8 mouse cellular contexts compared by ENCODE assay signal in the genomic region with DNA sequence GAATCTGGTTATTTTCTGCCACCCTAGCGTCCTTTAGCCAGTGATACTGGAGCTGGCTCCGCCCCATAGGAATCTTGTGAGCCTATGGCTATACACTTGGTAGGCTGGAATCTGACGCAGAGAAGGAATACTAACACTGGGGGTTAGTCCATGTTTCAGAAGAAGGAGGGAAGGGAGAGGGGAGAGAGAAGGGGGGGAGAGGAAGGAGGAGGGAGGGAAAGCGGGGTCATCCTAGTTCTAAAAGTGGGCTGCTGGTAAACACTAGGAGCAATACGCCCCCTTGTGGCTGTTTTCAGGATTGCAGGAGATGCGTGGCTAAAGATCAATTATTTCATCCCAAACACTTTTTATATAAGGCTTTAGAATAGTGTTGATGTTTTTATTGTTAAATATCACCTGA. TPM values are rescaled to one million over a fixed set of nuclear protein-coding genes. Genes with fewer than 3 reads are reported as not detected.
DNase-seq lines count a peak whose midpoint lies in the region; ATAC-seq and TF ChIP-seq lines count a peak whose summit lies in the region.

No protein-coding gene starts in this region.

- H3K27me3 ChIP-seq in kidney, postnatal 0 days (ENCODE audit: insufficient read depth, low read length): no peaks in the 10 kb centered on the region
- no peaks in the 10 kb centered on the region for H3K27me3 ChIP-seq in liver, embryonic 14.5 days (ENCODE audit: control insufficient read depth, insufficient read depth, low read length)

- no peak for TF ChIP-seq POLR2A in olfactory bulb, adult 2 months (IDR thresholded peaks at IDR 0.05; ENCODE audit: insufficient read depth, low read depth, low read length)

- in situ Hi-C loops in ES-E14 (cut with MboI; ENCODE audit: low sequenced_read_pairs in 2 of 2, unreplicated experiment in 2 of 2): loop anchor here in 1 of 2 experiments (25.0 kb wide), 1 partner anchor 656 kb away; no protein-coding TSS in a partner anchor

- TF ChIP-seq EP300 in liver, embryonic 14.5 days (IDR thresholded peaks at IDR 0.05; ENCODE audit: low read depth): no peak

- H3K4me3 ChIP-seq in ES-E14 (ENCODE audit: insufficient read depth in 1 of 2, low read depth in 1 of 2, low read length in 2 of 2, poor library complexity in 1 of 2, severe bottlenecking in 1 of 2): no peak overlapping the region
- H3K4me3 ChIP-seq in kidney, postnatal 0 days (replicated peaks; ENCODE audit: low read depth, low read length): no peak overlapping the region
- H3K4me3 ChIP-seq in liver, embryonic 14.5 days (ENCODE audit: insufficient read depth in 1 of 2, low read depth in 2 of 2, low read length in 2 of 2): no peak overlapping the region
- H3K4me3 ChIP-seq in olfactory bulb, adult 2 months (ENCODE audit: insufficient read depth, low read depth, low read length): 0 out of 2 replicates have a peak overlapping the region, but pooled peaks have one; percentile 10

- H3K27ac ChIP-seq in ES-E14 (ENCODE audit: insufficient read depth, low read depth, low read length, poor library complexity, severe bottlenecking): no peak overlapping the region
- H3K27ac ChIP-seq in kidney, postnatal 0 days: no peak overlapping the region
- H3K27ac ChIP-seq in liver, embryonic 14.5 days: no peak overlapping the region
- H3K27ac ChIP-seq in olfactory bulb, adult 2 months (ENCODE audit: insufficient read depth, low read depth, low read length): no peak overlapping the region

- WGBS in kidney, postnatal 0 days: 16% methylated on average over 6 of the region's 6 CpGs
- 20% methylated on average over 6 of the region's 6 CpGs for whole genome bisulfite sequencing in liver, embryonic 14.5 days (ENCODE audit: insufficient replicate concordance)
- WGBS in olfactory bulb, adult 2 months: 15% methylated on average over 6 of the region's 6 CpGs

- TF ChIP-seq CTCF in kidney, postnatal 0 days (IDR thresholded peaks at IDR 0.05; ENCODE audit: low read depth): peak; percentile 91
- peak; percentile 84 for TF ChIP-seq CTCF in liver, embryonic 14.5 days (IDR thresholded peaks at IDR 0.05; ENCODE audit: low read depth)
- peak; percentile 65 for TF ChIP-seq CTCF in olfactory bulb, adult 2 months (IDR thresholded peaks at IDR 0.05; ENCODE audit: insufficient read depth, low read depth, low read length)

- ATAC-seq in kidney, postnatal 0 days (replicated peaks; ENCODE audit: low FRiP score, low read depth): peak; percentile 68
- no peak for ATAC-seq in liver, embryonic 14.5 days (ENCODE audit: insufficient read depth)

- no peaks in the 10 kb centered on the region for H3K36me3 ChIP-seq in ES-E14 (ENCODE audit: control insufficient read depth, insufficient read depth, low read length, poor library complexity, severe bottlenecking)
- H3K36me3 ChIP-seq in kidney, postnatal 0 days (ENCODE audit: insufficient read depth, low read length): no peaks in the 10 kb centered on the region
- no peaks in the 10 kb centered on the region for H3K36me3 ChIP-seq in liver, embryonic 14.5 days (replicated peaks; ENCODE audit: control insufficient read depth, insufficient read depth, low read depth)

- H3K9me3 ChIP-seq in ES-E14 (ENCODE audit: control insufficient read depth, insufficient read depth, low read depth, low read length): no peaks in the 10 kb centered on the region
- H3K9me3 ChIP-seq in kidney, postnatal 0 days (replicated peaks; ENCODE audit: low read length): no peaks in the 10 kb centered on the region
- H3K9me3 ChIP-seq in liver, embryonic 14.5 days (ENCODE audit: control insufficient read depth, low read length): no peaks in the 10 kb centered on the region

- H3K4me2 ChIP-seq in kidney, postnatal 0 days (ENCODE audit: low read length): no peak overlapping the region
- H3K4me2 ChIP-seq in liver, embryonic 14.5 days (ENCODE audit: low read depth): no peak overlapping the region

- no peak overlapping the region for H3K9ac ChIP-seq in ES-E14 (ENCODE audit: insufficient read depth, low read depth, low read length, poor library complexity, severe bottlenecking)
- no peak overlapping the region for H3K9ac ChIP-seq in kidney, postnatal 0 days (ENCODE audit: low read depth, low read length)
- no peak overlapping the region for H3K9ac ChIP-seq in liver, embryonic 14.5 days (replicated peaks)

- peak; percentile 50 for DNase-seq in 416B (ENCODE audit: low read depth)
- peak; percentile 59 for DNase-seq in ES-E14 (ENCODE audit: low read depth, low spot score)
- peak; percentile 82 to 89 for DNase-seq in cerebellum, postnatal 14 days
- peak; percentile 67 to 79 for DNase-seq in frontal cortex, postnatal 36 days (ENCODE audit: low spot score in 2 of 2)
- peak; percentile 83 for DNase-seq in kidney, postnatal 0 days (ENCODE audit: low spot score)
- peak in 2 of 3 experiments; percentile 9 to 30 for DNase-seq in liver, embryonic 14.5 days (ENCODE audit: low read depth in 3 of 3, low spot score in 3 of 3)
- DNase-seq in urinary bladder, adult 18-20 months (ENCODE audit: low spot score in 2 of 2): no peak

- peaks cover 5 to 14% of the 10 kb centered on the region in 2 experiments; a peak in 3 of 4 replicates for H3K4me1 ChIP-seq in ES-E14 (ENCODE audit: control insufficient read depth in 2 of 2, insufficient read depth in 2 of 2, low read length in 2 of 2, poor library complexity in 1 of 2)
- no peaks in the 10 kb centered on the region for H3K4me1 ChIP-seq in kidney, postnatal 0 days (replicated peaks; ENCODE audit: insufficient read depth, low read length)
- H3K4me1 ChIP-seq in liver, embryonic 14.5 days (replicated peaks; ENCODE audit: control insufficient read depth in 2 of 2, insufficient read depth in 2 of 2, low read length in 1 of 2): peaks cover 0 to 5% of the 10 kb centered on the region in 2 experiments; a peak in 1 of 4 replicates
- peaks cover 11% of the 10 kb centered on the region for H3K4me1 ChIP-seq in olfactory bulb, adult 2 months (ENCODE audit: control insufficient read depth, insufficient read depth, low read length)

TF ChIP-seq in ES-E14, 5 proteins besides CTCF, POLR2A, EP300 and RAD21:
- TF ChIP-seq ZNF384 (IDR thresholded peaks at IDR 0.05; ENCODE audit: low read depth, low read length) (no peak), ZC3H11A (IDR thresholded peaks at IDR 0.05; ENCODE audit: borderline replicate concordance, low read depth, low read length) (peak; percentile 58; the same call in 1 of the 2 replicates)

RNA-seq across cellular contexts. Expression of a gene that starts 27.2 kb away (rescaled TPM):
- 122 and 188 TPM in 2 replicates for total RNA-seq in ES-E14 (2012; rRNA removed)
- 249 and 253 TPM in 2 replicates for polyA plus RNA-seq in kidney, postnatal 0 days (2015; fragmentation: Nextera tagmentation; extraction: Ambion mirVana)
- 241 and 279 TPM in 2 replicates for polyA plus RNA-seq in liver, embryonic 14.5 days (2012; rRNA removed)
- 487 and 490 TPM in 2 replicates for polyA plus RNA-seq in liver, embryonic 14.5 days (2014; fragmentation: Nextera tagmentation; extraction: Ambion mirVana)
- not detected in 2 replicates for polyA plus RNA-seq in olfactory bulb, adult 2 months (2012; ENCODE audit: insufficient read depth, insufficient read length, low replicate concordance, missing spikeins)

RNA-seq across cellular contexts. Expression of a gene that starts 33.6 kb away (rescaled TPM):
- 26.6 and 31.6 TPM in 2 replicates for total RNA-seq in ES-E14 (2012; rRNA removed)
- 34.9 and 36.5 TPM in 2 replicates for polyA plus RNA-seq in kidney, postnatal 0 days (2015; fragmentation: Nextera tagmentation; extraction: Ambion mirVana)
- polyA plus RNA-seq in liver, embryonic 14.5 days (2012; rRNA removed): 8.5 and 12.2 TPM in 2 replicates
- 11.8 and 12.5 TPM in 2 replicates for polyA plus RNA-seq in liver, embryonic 14.5 days (2014; fragmentation: Nextera tagmentation; extraction: Ambion mirVana)
- polyA plus RNA-seq in olfactory bulb, adult 2 months (2012; ENCODE audit: insufficient read depth, insufficient read length, low replicate concordance, missing spikeins): not detected in 2 replicates

RNA-seq across cellular contexts. Expression of a gene that starts 48.6 kb away (rescaled TPM):
- 0.69 and 1.4 TPM in 2 replicates for total RNA-seq in ES-E14 (2012; rRNA removed)
- polyA plus RNA-seq in kidney, postnatal 0 days (2015; fragmentation: Nextera tagmentation; extraction: Ambion mirVana): 0.34 TPM in 2 replicates
- polyA plus RNA-seq in liver, embryonic 14.5 days (2012; rRNA removed): 0.11 and 0.12 TPM in 2 replicates
- polyA plus RNA-seq in liver, embryonic 14.5 days (2014; fragmentation: Nextera tagmentation; extraction: Ambion mirVana): not detected in 2 replicates
- polyA plus RNA-seq in olfactory bulb, adult 2 months (2012; ENCODE audit: insufficient read depth, insufficient read length, low replicate concordance, missing spikeins): not detected in 2 replicates

Comparison
In these comparisons a context has a peak if more than half of its experiments do, and no peak if none do; other contexts are left out.
1. DNase-seq: peak in 416B (single experiment), ES-E14 (single experiment), cerebellum, postnatal 14 days (2 of 2), frontal cortex, postnatal 36 days (2 of 2), kidney, postnatal 0 days (single experiment) and liver, embryonic 14.5 days (2 of 3); none in urinary bladder, adult 18-20 months (0 of 2).
2. RNA of a gene that starts 27.2 kb away (polyA plus RNA-seq): 241 to 490 TPM in liver, embryonic 14.5 days and 249 to 253 TPM in kidney, postnatal 0 days; not detected in olfactory bulb, adult 2 months; every median in the first group is over 100 times any median in the second.
3. Peak in every context shown above with its lines, with median percentiles within 50 percentile points of each other: CTCF ChIP-seq.